Mouse (Mus musculus): ENCODE measurements around the gene Hrh1.

DNA sequence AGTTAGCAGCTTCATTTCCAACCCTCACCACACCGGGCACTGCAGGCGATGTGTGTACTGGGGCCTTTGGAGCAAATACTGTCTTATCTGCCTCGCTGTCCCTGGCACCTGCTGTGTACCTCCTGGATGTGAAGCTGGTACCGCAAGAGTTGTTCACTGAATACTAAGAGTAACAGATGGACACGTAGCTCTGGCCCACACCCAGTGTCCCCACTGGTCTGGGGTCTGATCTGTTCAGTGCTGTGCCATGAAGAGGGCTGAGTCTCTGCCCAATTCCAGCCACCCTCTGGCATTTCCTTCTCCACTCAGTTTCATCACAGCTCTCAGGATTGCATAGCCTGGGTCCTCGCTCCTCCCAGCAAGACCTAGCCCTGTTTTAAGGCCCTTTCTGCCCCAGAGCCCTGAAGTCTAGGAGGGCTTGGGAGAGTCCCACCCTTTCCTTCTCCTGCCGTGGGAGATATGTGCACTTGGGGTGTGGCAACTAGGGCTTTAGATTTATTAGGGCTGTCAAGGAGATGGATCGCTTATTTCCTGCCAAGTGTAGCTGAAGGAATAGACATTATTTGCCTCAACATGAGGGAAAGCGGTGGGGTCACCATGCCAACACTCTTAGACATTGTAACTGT, 25.4 kb downstream of the Hrh1 start:
- TF ChIP-seq CTCF (IDR thresholded peaks at IDR 0.05; ENCODE audit: low read depth) (no peak), EP300 (optimal IDR thresholded peaks at IDR 0.05) (no peak)

Measured in stomach, postnatal 0 days (tissue).